Mouse (Mus musculus): ENCODE data around the gene C1qtnf9. TPM values are rescaled to one million over a fixed set of nuclear protein-coding genes. Genes with fewer than 3 reads are reported as not detected.

C1qtnf9 gene
- total RNA-seq (2021): 1 to 10 TPM; 5.5 to 5.9 TPM
- long read RNA-seq, experiment 1, transcript C1qtnf9-201 (4 exons, 1,903 nt): major isoform, 5 of 6 reads
- long read RNA-seq, experiment 1, partial matches to known transcripts: 1 of 6 reads
- long read RNA-seq, experiment 1, other reads (novel, unspliced or antisense): 0 of 6 reads
- long read RNA-seq, experiment 2, partial matches to known transcripts: 1 of 4 reads
- long read RNA-seq, experiment 2, other reads (novel, unspliced or antisense): 0 of 4 reads

DNA sequence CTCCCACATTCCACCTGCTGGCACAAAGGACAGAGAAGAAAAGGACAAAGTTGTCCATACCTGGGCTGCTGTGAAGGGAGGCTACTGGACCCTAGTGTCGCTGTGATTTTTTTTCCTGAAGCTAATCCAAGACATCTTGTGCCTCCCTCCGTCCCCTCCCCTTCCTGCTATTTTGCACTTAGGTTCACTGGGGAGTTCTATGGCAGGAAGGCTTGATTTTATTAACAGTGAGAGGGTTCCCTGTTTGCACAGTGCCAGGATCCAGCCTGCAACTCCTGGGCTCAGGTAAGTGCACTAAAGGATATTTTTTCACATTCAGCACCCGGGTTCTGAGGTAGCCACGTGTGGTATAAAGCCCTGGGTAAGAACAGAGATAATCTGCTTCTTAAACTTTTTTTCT is at the start of gene C1qtnf9:
Gene C1qtnf9 (plus strand): TSS at position 251 of the 400 bp plus-strand sequence.
- no peak for DNase-seq

- DNase-seq: no peak
Observed at GRCm38 (mm10) chr14:60721304-60721703, 46.6 kb upstream of the C1qtnf9 start.

DNA sequence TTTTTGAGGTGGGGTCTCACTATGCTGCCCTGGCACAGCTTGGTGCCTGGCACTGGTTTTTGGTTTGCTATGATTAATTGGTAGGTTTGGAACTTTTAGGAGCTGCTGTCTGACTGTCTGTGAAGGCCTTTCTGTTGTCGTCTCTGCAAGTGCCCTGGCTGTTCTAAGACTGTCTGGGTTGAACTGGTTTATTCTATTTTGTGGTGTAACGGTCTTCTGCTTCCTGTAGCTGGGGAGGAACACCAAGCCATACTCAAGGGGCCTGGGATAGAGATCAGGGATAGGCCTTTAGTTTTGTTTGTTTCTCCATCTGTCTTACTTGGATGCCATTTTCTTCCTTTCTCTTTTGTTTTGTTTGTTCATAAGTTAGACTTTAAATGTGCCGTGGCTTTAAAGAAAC is 46.0 kb upstream of the C1qtnf9 start:
- no peak for DNase-seq

DNA sequence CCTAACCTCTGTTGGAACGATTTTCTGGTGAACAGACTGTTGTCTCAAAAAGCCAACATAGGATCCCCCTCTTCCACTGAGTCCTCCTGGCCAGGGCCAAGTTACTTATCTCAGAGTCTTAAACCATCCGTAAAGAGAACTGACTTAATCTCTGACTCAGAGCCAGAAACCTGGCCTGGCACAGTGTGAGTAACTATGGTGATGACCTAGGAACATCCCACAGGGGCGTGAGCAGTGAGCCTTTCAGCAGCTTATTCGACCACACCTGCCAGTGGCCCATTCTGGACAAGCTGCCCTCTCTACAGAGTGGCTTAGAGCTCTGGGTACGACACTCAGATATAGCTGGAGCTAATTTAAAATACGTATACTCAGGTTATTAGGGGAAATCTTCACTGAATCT is 41.8 kb upstream of the C1qtnf9 start:
- DNase-seq: peak; percentile 56 to 63

- DNase-seq: no peak
Observed at GRCm38 (mm10) chr14:60727130-60727529, 40.8 kb upstream of the C1qtnf9 start.

GRCm38 (mm10) chr14:60732081-60732480 is 35.9 kb upstream of the C1qtnf9 start:
- no peak for DNase-seq

GRCm38 (mm10) chr14:60732787-60733186 is 35.1 kb upstream of the C1qtnf9 start:
- DNase-seq: peak; percentile 66 to 77

GRCm38 (mm10) chr14:60733706-60734105 is 34.2 kb upstream of the C1qtnf9 start:
- DNase-seq: no peak

DNA sequence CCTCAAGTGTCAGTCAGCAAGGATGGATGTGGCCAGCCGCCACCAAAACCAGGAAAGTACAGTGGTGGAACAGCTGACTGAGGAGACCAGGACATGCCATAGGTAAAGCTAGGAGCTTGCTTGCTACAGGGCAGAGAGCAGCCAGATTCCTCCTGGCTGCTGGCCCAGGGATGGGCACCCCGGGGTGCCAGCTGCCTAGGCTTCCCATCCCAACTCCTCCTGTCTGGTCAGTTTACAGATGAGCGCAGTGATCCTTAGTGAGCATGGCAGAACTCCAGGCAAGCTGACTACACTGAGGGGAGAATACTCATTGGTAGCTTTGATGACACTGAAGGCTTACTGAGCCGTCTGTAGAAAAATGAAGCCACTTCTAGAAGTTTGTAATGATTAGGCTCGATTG is 32.7 kb upstream of the C1qtnf9 start:
- DNase-seq: no peak

DNA sequence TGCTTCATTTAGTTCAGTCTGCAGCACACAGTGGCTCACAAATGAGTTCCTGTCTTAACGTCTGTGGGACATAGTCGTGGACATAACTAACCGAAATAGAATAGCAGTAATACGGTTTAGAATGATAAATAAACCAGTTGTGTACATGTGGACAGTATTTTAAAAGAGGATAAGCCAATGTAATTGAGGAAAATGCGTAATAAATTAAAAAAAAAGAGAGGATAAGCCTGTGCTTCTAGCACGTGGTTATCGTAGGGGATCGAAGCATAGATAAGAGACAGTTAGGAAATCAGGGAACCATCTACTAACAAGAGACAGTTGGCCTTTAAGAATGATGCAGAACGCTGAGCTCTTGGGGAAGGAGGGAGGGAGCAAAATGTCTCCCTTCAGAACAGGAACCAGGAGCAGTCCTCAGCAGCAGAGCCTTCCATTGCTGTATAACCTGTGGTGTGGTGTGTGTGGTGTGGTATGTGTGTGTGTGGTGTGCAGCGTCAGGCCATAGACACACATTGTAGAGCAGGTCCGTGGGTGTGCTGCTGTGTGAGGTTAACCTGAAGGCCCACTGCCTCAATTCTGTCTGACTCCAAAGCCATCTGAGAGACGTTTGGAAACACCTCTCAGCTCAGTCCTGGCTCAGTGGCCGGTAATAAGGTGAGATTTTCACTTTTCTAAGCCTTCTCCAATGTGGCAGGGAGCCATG is 31.9 kb upstream of the C1qtnf9 start:
- no peak for DNase-seq

DNA sequence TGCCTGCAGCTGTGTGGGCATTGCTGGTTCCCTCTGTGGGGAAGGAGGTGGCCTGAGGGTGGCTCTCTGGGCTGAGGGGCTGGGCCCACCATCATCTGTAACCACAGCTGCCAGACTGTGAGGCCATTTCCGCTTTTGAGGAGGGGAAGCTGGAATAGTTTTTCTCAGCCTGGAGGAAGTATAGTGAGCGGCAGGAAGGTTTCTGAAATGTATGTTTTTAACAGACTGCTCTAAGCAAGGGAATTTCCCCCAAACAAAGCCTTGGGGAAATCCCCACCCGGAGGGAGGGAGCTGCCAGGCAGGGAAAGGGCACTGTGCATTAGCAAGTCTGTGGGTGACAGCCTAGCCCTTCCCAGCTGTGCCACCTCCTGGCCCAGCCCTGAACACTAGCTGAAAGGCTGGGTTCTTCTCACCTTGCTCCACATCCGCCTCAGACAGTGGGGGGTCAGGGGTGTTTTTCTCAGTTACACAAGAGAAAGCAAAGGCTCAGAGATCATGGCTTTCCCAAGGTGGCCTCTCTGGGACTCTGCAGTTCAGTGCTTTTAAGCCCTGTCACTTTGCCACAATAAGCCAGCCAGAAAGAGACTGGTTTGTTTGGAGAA is 31.2 kb upstream of the C1qtnf9 start:
- peak; percentile 50 to 69 for DNase-seq

DNA sequence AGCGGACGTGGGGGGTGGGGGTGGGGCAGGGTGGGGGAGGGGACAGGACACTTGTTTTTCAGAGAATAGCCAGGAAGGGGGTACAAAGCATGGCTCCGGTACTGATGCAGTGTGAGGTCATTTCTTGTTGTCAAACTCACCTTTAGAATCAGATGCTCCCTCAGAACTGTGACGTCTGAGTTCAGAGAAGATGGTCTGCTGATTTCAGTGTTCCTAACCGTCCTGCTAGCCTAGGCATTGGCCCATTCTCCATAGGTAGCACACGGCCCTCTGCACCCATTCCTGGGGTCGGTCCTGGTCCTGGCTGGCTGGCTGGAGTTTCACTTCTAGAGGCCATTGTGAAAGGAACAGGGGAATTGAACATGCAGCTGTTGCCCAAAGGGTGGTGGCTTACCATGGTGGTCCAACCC is 30.7 kb upstream of the C1qtnf9 start:
- no peak for DNase-seq

DNA sequence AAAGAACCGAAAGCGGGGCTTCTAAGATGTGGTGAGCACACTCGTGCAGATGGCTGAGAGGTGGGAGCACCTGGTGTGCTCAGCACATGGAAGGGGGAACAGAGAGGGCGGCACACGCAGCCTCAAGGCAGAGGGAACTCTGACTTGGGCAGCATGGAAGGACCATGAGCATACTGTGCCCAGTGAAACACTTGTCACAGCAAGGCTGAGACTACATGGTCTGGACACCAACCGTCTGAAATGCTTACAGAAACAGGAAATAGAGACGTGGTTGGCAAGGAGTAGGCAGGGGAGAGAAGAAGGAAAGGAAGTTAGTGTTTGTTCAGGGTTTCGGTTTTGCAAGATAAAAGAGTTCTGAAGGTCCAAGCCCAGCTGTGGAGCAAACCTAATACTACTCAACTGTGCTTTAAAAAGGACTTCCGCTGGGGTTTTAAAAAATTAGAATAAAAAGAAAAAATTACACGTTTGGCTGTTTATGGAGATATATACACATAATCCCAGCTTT is 29.4 kb upstream of the C1qtnf9 start:
- DNase-seq: no peak

- DNase-seq: no peak
Observed at GRCm38 (mm10) chr14:60739155-60739554, 28.8 kb upstream of the C1qtnf9 start.

GRCm38 (mm10) chr14:60739616-60740015 is 28.3 kb upstream of the C1qtnf9 start:
- no peak for DNase-seq

DNA sequence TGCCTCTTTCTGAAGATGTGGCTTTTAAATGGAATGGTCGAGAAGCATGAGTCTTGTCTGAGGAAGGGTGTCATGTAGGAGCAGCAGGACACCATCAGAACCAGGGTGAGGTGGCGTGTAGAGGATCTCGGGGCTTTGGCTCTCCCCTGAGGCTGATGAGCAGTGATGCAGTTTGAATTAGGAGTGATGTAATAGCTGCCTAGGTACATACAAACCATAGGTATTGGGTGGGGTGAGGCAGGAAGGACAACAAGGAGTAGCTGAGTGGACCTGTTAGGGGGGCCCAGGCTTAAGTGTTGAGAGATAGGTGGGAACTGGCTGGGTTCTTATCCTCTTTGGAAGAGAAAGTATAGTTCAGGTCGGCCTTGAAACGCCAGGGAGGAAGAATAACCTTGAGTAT is 27.4 kb upstream of the C1qtnf9 start:
- no peak for DNase-seq

DNA sequence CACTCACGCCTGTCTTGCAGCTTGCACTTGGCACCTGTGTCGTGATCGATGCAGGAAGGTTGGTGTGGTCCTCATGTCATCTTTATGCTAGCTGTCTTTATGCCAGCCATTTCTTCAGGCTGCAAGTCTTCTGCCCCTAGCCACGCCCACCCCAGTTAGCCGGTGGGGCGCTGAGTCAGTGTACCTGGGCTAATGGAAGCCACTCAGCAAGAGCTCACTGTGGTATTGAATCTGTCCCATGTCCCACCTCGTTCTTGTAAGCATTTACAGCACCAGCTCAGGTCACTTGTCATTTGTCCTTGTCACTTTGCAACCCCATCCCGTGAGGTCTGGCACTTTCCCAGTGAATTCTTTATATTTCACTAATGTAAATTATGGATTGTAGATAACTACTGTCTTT is 26.9 kb upstream of the C1qtnf9 start:
- DNase-seq: no peak

- peak; percentile 82 for DNase-seq
Observed at GRCm38 (mm10) chr14:60741490-60741981, 26.4 kb upstream of the C1qtnf9 start.

DNA sequence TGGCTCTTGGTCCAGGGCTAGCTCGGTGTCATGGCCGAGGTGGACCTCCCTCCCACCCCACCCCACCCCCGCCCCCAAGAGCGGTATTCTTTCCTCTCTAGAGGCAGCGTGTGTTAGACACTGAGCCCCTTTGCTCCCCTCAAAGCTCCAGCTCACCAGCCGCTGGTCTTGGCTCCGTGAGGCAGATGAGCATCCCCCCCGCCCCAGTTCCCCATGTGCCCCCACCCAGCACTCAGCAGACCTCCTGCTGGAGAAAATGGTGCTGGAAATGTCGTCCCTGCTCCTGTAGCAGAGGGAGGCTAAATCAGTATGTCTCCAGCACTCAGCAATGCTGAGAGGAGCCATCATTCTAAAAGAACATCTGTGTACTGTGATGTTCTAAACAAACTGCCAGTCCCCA is 24.3 kb upstream of the C1qtnf9 start:
- no peak for DNase-seq

GRCm38 (mm10) chr14:60745201-60745600 is 22.7 kb upstream of the C1qtnf9 start:
- no peak for DNase-seq

DNA sequence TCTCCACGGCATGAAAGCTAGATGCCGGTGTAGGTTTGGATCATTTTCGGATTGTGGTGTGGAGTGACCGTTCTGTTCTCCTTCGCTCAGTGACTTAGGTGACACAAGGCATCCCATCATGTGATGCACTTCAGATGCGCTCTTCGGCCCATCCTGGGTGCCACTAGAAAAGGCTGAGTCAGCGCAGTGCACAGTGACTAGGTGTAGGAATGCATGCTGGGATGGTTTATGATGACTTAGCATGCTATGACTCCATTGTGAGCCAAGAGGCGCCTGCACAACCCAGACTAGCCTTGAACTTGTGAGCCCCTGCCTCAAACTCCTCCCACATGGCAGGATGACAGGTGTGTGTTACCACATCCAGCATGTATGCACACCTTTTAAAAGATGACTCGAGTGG is 21.8 kb upstream of the C1qtnf9 start:
- no peak for DNase-seq

- no peak for DNase-seq
Observed at GRCm38 (mm10) chr14:60747154-60747870, 20.6 kb upstream of the C1qtnf9 start.

DNA sequence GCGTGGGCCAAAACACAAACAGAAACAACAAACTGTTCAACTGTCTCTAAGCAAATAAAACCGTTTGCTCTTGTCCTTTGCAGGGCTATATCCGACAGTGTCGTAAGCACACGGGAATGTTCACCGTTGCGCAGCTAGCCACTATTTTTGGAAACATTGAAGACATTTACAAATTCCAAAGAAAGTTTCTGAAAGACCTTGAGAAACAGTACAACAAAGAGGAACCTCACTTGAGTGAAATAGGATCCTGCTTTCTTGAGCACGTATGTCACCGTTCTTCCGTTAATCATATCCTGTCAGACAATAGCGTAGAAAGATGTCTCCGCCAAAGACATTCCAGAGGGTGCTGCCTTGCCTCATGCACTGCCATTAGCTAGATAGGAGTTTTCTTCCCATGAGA is 18.1 kb upstream of the C1qtnf9 start:
- DNase-seq: no peak

Data from adrenal gland, postnatal 36 days (tissue).